Mouse (Mus musculus): ENCODE measurements around the gene Asb8. TPM values are rescaled to one million over a fixed set of nuclear protein-coding genes. Genes with fewer than 3 reads are reported as not detected.
A peak's percentile ranks its signal among the peaks of the same experiment; 100 is the strongest.

Asb8 gene
- polyA plus RNA-seq, 3 experiments from 2014 or later, result 37.1 to 44.9 (median 41.2) TPM

DNA sequence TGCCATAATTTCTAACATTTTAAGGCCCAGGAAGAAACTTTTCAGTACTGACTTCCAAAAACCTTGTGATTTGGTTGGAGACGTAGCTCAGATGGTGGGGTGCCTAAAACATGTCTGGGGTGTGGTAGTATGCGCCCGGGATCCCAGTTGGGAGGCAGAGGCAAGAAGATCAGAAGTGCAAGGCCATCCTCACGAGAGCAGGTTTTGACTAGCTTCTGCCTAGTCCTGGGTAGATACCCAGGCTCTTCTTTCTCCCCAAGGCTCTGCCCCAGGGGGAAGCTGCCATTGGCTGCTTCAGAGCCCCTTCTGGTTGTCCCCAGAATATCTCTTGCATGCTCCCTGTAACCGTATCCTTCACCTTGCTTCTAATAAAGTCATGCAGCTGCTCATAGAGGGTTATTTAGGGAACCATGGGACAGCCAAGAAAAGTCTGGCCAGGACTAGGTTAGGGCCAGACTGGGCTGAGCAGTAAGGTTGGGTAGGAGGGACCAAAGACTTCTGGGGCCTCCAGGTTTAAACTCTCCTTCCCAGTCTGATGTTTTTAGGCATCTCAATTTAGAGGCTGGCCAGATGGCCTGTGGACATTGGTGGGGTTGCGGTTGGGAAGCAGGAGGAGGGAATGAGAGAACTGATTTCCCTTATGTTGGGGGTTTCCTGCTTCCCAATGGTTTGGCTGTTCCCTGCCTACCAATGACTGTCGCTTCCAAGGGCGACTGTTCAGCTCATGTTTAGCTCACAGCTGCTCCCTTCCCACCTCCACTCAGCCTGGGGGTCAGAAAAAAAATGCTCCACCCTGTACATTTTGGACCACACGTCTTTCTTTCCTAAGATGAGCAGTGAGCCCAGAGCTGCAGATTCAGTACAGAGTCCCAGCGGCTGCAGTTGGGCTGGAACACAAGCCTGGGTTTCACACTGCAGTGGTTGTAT, 50.3 kb downstream of the Asb8 start:
- no peak for ATAC-seq

DNA sequence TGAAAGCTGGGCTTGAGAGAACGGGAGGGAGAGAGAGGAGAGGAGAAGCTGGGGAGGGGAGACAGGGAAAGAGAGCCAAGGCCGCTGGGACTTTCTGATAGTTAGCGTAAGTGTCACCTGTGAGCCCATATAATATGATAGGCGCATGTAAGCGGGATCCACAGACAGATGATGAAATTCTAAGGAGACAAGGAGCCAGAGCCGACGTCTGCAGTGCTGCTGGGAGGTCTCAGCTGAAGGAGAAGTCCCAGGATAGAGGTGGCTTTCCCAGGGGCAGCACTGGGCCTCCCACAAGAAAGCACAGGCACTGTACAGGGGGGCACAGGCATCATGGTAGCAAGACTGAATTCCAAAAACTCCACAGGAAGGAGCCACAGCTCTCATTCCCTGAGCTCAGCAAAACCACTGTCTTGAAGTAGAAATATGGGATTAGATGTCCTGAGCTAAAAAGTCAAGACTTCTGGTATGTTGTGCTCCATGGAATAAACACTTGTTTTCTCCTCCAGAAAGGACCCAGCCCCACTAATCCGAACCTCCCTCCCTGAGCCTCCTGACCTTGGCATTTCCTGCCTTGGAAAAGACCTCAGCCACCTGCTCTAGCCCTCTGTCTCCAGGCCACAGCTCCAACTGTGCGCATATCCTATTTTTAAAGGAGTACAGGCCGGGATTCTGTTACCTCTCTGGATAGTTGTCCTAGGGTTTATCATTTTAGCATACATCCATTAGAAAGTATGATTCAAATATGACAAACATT, 51.1 kb downstream of the Asb8 start:
- ATAC-seq, result no peak

GRCm38 (mm10) chr15:98111791-98112190, 53.6 kb downstream of the Asb8 start:
- ATAC-seq, result no peak

DNA sequence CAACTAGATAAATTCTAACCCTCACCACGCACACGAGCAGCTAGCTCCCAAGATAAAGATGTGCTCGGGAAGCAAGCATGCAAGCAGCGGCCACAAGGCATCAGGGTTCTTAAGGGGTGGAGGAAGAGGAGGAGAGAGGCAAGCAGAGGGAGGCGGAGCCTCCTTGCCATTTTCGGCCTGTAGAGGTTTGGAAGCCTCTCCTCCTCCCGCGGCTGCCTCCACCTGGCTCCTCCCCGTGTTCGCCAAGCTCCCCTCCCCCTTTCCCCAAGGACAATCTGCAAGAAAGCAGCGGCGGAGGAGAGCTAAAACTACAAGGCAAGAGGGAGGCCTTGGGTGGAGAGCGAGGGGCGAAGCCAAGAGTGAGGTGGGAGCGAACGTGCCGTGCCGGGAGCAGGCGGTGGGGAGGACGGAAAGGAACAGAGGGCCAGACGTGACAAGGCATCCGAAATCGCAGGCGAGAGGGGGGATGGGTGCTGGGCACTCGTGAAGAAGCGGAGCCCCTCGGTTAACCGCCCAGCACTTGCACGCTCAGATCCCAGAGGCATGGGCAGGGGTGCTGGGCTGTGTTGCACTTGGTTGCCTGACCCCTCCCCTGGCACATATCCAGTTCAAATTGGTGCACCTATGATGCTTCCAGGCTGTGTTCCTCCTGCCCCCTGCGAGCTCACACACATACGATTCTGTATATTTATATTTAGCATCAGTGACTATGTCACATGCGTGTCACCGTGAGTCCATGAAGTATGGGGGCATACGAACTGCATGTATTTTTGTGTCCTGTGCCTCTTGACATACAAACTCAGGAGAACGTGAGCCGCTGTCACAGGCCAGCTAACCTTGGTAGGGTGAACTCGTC, 56.9 kb downstream of the Asb8 start:
- ATAC-seq, result peak; percentile 97

DNA sequence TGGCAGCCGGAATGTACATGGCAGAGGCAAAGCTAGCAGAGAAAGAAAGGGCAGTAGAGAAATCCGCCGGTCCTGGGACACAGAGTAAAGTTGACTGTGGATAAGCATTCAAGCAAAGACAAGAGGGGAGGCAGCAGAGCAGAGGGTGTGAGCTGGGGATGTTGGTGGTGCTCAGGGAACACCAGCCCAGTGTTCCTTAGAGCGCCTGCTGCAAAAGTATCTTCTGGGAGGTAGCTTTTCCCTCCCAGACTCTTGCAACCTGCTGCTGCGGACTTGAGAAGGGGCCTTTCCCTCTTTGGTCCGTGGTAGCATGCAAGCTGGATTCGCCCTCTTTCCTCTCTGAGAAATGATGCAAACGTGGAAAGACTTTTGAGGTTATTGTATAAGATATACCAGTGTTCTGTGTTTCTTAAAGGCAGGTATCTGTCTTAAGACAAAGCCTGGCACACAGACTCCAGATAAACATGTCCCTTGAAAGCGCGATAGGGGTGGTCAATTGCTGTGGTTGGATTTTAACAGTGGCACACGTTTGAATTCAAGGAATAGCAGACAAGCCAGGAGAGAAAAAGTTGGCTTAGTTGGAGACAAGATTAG, 57.6 kb downstream of the Asb8 start:
- no peak for ATAC-seq

DNA sequence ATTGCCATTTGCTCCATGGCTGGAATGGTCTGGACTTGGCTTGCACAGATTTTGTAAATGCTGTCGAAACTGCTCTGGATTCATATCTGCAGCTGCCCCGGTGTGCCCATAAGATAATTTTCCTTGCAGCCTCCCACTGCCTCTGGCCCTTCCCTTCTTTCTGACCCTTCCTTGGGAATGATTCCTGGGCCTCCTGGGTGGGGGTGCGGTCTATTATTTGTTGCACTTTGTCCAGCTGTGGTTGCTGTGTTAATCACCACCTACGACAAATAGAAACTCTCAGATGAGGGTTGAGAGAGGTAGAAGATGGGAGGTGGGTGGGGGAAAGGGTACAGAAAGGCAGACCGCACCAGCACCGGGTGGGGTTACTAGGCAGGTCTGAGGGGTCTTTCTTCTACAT, 58.2 kb downstream of the Asb8 start:
- no peak for ATAC-seq

DNA sequence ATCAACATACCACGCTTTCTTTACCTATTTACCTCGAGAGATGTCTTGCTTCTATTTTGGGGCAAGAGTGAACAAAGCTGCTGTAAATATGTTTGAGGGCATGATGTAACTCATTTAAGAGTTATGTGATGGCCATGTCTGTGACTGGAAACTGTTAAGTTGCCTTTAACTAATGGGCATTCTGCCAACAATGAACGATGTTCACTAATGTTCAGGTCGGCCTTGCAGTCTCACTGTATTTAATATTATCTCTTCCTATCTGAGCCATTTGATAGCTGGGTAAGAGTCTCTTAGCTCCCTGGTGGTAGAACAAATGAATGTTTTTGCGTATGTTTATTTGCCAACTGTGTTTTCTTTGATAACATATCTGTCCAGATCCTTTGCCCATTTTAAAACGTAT, 58.9 kb downstream of the Asb8 start:
- no peak for ATAC-seq

GRCm38 (mm10) chr15:98102401-98102800, 63.0 kb downstream of the Asb8 start:
- no peak for ATAC-seq

- ATAC-seq, result no peak
Measured at GRCm38 (mm10) chr15:98098519-98098918, 66.9 kb downstream of the Asb8 start.

DNA sequence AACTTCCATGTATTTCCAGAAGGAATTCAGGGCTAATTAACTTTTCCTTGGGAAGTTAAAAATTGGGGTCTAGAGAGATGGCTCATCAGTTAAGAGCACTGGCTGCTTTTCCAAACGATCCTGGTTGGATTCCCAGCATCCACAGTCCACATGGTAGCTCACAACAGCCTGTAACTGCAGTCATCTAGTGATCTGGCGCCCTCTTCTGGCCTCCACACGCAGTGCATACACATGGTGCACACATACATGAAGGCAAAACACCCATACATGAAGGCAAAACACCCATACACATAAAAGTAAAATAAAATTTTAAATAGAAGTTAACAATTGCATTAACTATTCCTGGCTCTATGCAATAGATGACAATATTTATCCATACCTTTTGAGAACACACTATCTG, 68.5 kb downstream of the Asb8 start:
- no peak for ATAC-seq

GRCm38 (mm10) chr15:98094905-98095304, 70.5 kb downstream of the Asb8 start:
- ATAC-seq, result no peak

GRCm38 (mm10) chr15:98093121-98094011, 72.1 kb downstream of the Asb8 start, which contains the start of gene Senp1:
TSS of gene Senp1 (minus strand) at chr15:98093744.
- ATAC-seq, result peak; percentile 68

DNA sequence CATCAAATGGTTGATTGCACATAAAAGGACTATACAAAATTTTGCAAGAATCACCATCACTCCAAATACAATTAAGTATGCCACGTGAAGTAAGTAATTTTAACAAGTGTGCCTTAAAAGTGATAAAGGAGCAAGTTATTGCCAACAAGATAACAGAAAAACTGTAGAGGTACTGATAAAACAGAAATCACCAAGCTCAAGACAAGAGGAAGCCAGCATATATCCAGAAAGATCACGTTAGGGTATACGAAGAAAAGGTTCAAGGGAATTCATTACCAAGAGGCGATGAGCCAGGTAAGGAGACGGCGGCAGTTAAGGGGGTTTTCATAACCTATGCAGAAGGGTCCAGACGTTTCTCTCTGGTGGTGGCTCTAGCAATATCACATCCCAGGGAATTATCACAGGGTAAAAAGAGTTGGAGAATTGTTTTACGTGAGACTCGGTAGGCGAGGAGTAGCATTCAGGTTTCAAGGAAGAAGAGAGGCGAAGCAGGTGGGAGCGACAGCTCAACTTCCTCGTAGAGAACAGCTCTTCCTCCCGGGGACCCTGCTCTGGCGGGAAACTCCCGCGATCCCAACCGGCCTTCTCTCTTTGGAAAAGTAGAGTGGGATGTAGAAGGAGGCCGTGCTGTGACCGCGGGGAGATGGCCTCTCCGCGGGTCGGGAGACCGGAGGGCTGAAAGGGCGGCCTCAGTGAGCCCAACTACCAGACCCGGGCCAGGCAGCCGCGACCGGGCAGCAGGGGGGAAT, 72.9 kb downstream of the Asb8 start, which contains the start of gene Pfkm:
TSS of gene Pfkm (plus strand) at position 218 of the 749 bp plus-strand sequence.
- no peak for ATAC-seq

- no peak for ATAC-seq
Measured at GRCm38 (mm10) chr15:98091841-98092240, 73.6 kb downstream of the Asb8 start.

DNA sequence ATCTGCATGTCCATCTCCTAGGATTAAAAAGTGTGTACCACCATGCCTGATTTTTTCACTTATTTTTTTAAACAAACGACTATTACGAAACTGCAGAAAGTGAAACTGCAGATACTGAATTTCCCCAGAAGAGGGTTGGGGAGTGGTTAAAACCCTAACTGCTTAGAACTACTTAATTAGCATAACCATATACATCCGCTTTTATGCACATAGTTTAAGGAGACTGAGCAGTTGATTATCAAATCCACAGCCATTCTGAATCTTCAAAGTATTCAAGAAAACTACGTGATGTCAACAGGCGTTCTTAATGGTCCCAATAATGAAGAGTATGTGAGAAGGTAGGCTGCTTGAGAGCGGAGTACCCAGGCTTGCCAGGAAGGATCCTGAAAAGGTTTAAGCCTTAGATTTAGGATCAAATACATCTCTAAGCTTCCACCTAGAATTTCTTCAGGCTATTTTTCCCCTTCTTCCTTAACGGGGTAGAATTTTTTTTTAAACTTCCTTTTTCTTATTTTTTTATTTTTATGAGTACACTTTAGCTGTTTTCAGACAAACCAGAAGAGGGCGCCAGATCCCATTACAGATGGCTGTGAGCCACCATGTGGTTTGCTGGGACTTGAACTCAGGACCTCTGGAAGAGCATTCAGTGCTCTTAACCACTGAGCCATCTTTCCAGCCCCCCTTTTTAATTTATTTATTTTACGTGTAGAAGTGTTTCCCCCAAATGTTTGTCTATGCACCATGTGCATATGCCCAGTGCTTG, 75.8 kb downstream of the Asb8 start:
- ATAC-seq, result peak; percentile 88

GRCm38 (mm10) chr15:98088889-98089288, 76.5 kb downstream of the Asb8 start:
- ATAC-seq, result no peak
